Mouse (Mus musculus) olfactory bulb, adult 2 months (tissue): Measurements from ENCODE around the gene Lrrc36. TPM values are rescaled to one million over a fixed set of nuclear protein-coding genes. Genes with fewer than 3 reads are reported as not detected.

ENCODE experiments used
- H3K27ac ChIP-seq: fragments of 200-500 bp; 2 replicates; pipeline ENCODE4 v1.5.1; 2012; ENCODE audit warnings: low read depth, low read length; ENCODE audit not compliant: insufficient read depth
- H3K4me1 ChIP-seq: fragments of 200-500 bp; 2 replicates; pipeline ENCODE4 v1.6.1; 2012; ENCODE audit warnings: low read length; ENCODE audit not compliant: control insufficient read depth, insufficient read depth
- H3K4me3 ChIP-seq: fragments of 200-500 bp; 2 replicates; pipeline ENCODE4 v1.5.1; 2012; ENCODE audit warnings: mild to moderate bottlenecking, low read depth, low read length, moderate library complexity; ENCODE audit not compliant: insufficient read depth
- CTCF ChIP-seq: fragments of 200-500 bp; IDR thresholded peaks from 2 replicates; pipeline ENCODE4 v1.5.1; 2012; ENCODE audit warnings: low read depth, mild to moderate bottlenecking, low read length, moderate library complexity; ENCODE audit not compliant: insufficient read depth
- POLR2A ChIP-seq: fragments of 200-500 bp; IDR thresholded peaks from 2 replicates; pipeline ENCODE4 v1.6.1; 2012; ENCODE audit warnings: mild to moderate bottlenecking, low read depth, low read length, moderate library complexity; ENCODE audit not compliant: insufficient read depth
- WGBS: fragments of 180-500 bp; shearing (Covaris S2); methylation state at CpG from one replicate; pipeline ENCODE4 v1.1.7; 2018; 5-methylcytosine and 5-hydroxymethylcytosine counted together
- polyA plus RNA-seq: library from polyadenylated mRNA; stranded (reverse); fragments of >200 nt; gene quantifications from 2 replicates; pipeline ENCODE4 v1.2.4, GENCODE M21; 2012; ENCODE audit warnings: low replicate concordance; ENCODE audit not compliant: missing spikeins, insufficient read depth, insufficient read length

Lrrc36 gene
- polyA plus RNA-seq, 1 experiment, result not detected

- no peak for TF ChIP-seq POLR2A
- no peak for TF ChIP-seq CTCF
- Histone ChIP-seq H3K4me1 (peaks cover 4% of the 10 kb centered on the region), H3K4me3 (no peak overlapping the region), H3K27ac (no peak overlapping the region)
- 93% methylated on average over 8 of the region's 8 CpGs for WGBS
These were observed 68.8 kb downstream of the Lrrc36 start for GRCm38 (mm10) chr8:105482123-105482522.

- Histone ChIP-seq H3K4me1 (peaks cover 3% of the 10 kb centered on the region), H3K27ac (no peak overlapping the region), H3K4me3 (no peak overlapping the region)
- no peak for TF ChIP-seq CTCF
- TF ChIP-seq POLR2A, result no peak
- WGBS, result 62% methylated on average over 14 of the region's 14 CpGs
These were observed 70.0 kb downstream of the Lrrc36 start for GRCm38 (mm10) chr8:105483212-105484029.

- 33% methylated on average over 3 of the region's 3 CpGs for WGBS
- TF ChIP-seq CTCF (no peak), POLR2A (no peak)
- Histone ChIP-seq H3K4me3 (no peak overlapping the region), H3K27ac (no peak overlapping the region), H3K4me1 (no peaks in the 10 kb centered on the region; the same call in 1 of the 2 replicates)
These were observed 70.6 kb downstream of the Lrrc36 start for GRCm38 (mm10) chr8:105484030-105484368.

- Histone ChIP-seq H3K27ac (no peak overlapping the region), H3K4me1 (no peaks in the 10 kb centered on the region; the same call in 1 of the 2 replicates), H3K4me3 (no peak overlapping the region)
- TF ChIP-seq POLR2A (no peak), CTCF (peak; percentile 19; the same call in 1 of the 2 replicates)
- WGBS, result 55% methylated on average over 2 of the region's 2 CpGs
These were observed 71.0 kb downstream of the Lrrc36 start for GRCm38 (mm10) chr8:105484392-105484791.

- Histone ChIP-seq H3K4me1 (no peaks in the 10 kb centered on the region; the same call in 1 of the 2 replicates), H3K4me3 (no peak overlapping the region), H3K27ac (no peak overlapping the region)
- WGBS, result 70% methylated on average over 3 of the region's 3 CpGs
- TF ChIP-seq POLR2A, result no peak
These were observed 74.7 kb downstream of the Lrrc36 start for GRCm38 (mm10) chr8:105488082-105488481.

GRCm38 (mm10) chr8:105489281-105489680 is 75.9 kb downstream of the Lrrc36 start:
- Histone ChIP-seq H3K27ac (no peak overlapping the region), H3K4me3 (no peak overlapping the region), H3K4me1 (no peaks in the 10 kb centered on the region; the same call in 1 of the 2 replicates)
- TF ChIP-seq POLR2A (no peak), CTCF (no peak)
- WGBS, result 56% methylated on average over 1 of the region's 1 CpGs

GRCm38 (mm10) chr8:105493495-105493894 is 80.1 kb downstream of the Lrrc36 start:
- WGBS, result 73% methylated on average over 3 of the region's 3 CpGs
- Histone ChIP-seq H3K4me3 (no peak overlapping the region), H3K27ac (no peak overlapping the region), H3K4me1 (peaks cover 3% of the 10 kb centered on the region)
- TF ChIP-seq POLR2A (no peak), CTCF (no peak)

- 73% methylated on average over 3 of the region's 3 CpGs for WGBS
- Histone ChIP-seq H3K4me3 (no peak overlapping the region), H3K4me1 (peaks cover 3% of the 10 kb centered on the region), H3K27ac (no peak overlapping the region; the same call in 1 of the 2 replicates)
- TF ChIP-seq CTCF, result no peak
These were observed 81.2 kb downstream of the Lrrc36 start for GRCm38 (mm10) chr8:105494566-105494965.

- H3K27ac ChIP-seq, result peak overlapping the region; percentile 27
These were observed 82.3 kb downstream of the Lrrc36 start for GRCm38 (mm10) chr8:105495350-105496302.

More at GRCm38 (mm10) chr8:105495350-105496302, 82.3 kb downstream of the Lrrc36 start:
- H3K4me1 ChIP-seq, result peaks cover 3% of the 10 kb centered on the region
- TF ChIP-seq CTCF (no peak), POLR2A (no peak)
- peak overlapping the region; percentile 74 for H3K4me3 ChIP-seq
- 20% methylated on average over 17 of the region's 17 CpGs for WGBS
